Mouse (Mus musculus): ENCODE measurements around the gene Arhgef11. TPM values are rescaled to one million over a fixed set of nuclear protein-coding genes. Genes with fewer than 3 reads are reported as not detected.
"Not testable (repeated sequence)": the region's sequence is repeated elsewhere in the genome, so short reads cannot be mapped to it uniquely, and the experiment has no call there.

Arhgef11 gene
- 18.2 and 20.4 TPM in 2 replicates for polyA plus RNA-seq (2015; fragmentation: Nextera tagmentation; extraction: Ambion mirVana)

DNA sequence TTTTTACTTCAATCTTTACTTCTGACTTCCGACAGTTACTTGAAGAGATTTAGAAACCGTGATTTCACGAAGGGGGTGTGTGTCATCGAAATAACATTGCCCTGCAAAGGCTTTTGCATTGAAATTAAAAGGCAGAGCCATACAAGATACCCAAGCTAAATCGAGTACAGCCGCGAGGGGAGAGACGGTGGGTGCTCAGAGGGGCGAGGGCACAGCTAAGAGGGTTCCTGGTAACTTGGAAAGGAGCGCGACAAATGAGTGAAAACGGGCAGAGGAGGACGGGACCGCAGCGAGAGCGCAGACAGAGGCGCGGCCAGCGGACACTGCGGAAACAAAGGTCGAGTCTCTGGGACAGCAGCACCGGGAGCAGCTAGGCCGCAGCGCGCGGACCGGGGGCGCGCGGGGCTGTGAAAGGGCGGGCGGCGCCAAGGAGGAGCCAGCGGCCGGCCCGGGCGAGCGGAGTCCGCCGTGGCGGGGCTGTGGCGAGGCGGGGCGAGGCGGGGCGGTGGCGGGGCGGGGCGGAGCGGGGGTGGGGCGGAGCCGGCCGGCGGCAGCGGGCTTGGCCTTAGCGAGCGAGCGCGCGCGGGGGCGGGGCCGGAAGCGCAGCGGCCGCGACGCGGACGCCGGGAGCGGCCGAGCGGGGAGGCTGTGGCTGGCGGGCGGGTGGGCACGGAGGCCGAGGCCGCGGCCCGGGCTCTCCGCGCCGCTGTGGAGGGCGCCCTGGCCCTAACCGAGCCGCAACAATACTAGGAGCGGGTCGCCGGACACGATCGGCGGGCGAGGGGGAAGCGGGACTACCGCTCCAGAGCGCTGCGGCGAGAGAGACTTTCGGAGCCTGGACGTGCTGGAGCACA, at the start of gene Arhgef11:
Gene Arhgef11 (plus strand): TSS at position 603 of the 854 bp plus-strand sequence.
- H3K4me3 ChIP-seq, result peak within 1 kb of the TSS; percentile 80
- H3K36me3 ChIP-seq (ENCODE audit: poor library complexity, severe bottlenecking), result no peaks in the 10 kb centered on the region
- H3K4me2 ChIP-seq, result peak within 1 kb of the TSS; percentile 98
- H3K4me1 ChIP-seq, result peaks cover 48% of the 10 kb centered on the region
- H3K27ac ChIP-seq, result peak within 1 kb of the TSS; percentile 87
- H3K27me3 ChIP-seq, result no peaks in the 10 kb centered on the region
- WGBS, result under 1% methylated on average over 74 of the region's 101 CpGs
- H3K9ac ChIP-seq, result peak within 1 kb of the TSS; percentile 94
- H3K9me3 ChIP-seq (replicated peaks), result no peaks in the 10 kb centered on the region
- peak; percentile 94 for ATAC-seq

DNA sequence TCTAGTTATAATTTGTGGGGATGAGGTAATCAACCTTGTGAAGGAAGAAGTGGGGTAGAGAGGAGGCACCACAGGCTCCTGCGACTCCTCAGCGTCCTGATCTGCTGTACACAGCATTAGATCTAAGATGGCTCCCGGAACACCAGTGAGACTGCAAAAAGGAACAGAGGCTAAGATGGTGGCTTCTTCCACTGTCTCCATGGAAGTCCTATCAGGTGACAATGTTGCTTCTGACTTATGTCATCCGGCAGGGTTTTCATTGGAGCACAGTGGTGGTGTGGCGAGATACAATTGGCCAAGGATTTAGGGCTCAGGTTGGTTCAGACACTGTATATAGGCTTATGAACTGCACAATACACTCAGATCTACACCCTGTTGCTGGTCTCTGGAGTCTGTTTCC, 48.7 kb upstream of the Arhgef11 start:
- Histone ChIP-seq H3K27me3 (no peaks in the 10 kb centered on the region), H3K9ac (no peak overlapping the region), H3K4me1 (peaks cover 16% of the 10 kb centered on the region), H3K4me3 (no peak overlapping the region), H3K4me2 (no peak overlapping the region), H3K27ac (no peak overlapping the region), H3K9me3 (replicated peaks) (no peaks in the 10 kb centered on the region), H3K36me3 (ENCODE audit: poor library complexity, severe bottlenecking) (no peaks in the 10 kb centered on the region)
- ATAC-seq, result no peak
- WGBS, result 95% methylated on average over 5 of the region's 5 CpGs

DNA sequence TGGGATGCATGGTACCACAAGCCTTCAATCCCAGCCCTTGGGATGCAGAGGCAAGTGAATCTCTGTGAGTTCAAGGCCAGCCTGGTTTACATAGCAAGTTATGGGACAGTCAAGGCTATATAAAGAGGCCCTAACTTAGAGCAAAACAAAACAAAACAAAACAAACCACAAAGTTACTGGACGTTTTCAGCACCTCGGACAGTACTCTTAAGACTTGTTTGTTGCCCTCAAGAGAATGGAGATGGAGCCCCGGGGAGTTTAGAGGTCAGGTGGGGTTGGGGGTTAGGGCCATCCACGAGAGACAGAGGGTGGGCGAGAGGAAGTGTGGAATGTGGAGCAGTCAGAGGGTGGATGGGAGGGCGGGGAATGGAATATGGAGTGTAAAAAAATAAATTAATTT, 41.6 kb upstream of the Arhgef11 start:
- Histone ChIP-seq H3K36me3 (ENCODE audit: poor library complexity, severe bottlenecking) (no peaks in the 10 kb centered on the region), H3K4me2 (no peak overlapping the region), H3K27me3 (no peaks in the 10 kb centered on the region), H3K9me3 (replicated peaks) (0 out of 2 replicates have a peak, but pooled peaks cover under 1% of the 10 kb centered on the region), H3K27ac (no peak overlapping the region), H3K4me3 (no peak overlapping the region), H3K4me1 (no peaks in the 10 kb centered on the region), H3K9ac (no peak overlapping the region)
- 34% methylated on average over 6 of the region's 6 CpGs for WGBS
- no peak for ATAC-seq

DNA sequence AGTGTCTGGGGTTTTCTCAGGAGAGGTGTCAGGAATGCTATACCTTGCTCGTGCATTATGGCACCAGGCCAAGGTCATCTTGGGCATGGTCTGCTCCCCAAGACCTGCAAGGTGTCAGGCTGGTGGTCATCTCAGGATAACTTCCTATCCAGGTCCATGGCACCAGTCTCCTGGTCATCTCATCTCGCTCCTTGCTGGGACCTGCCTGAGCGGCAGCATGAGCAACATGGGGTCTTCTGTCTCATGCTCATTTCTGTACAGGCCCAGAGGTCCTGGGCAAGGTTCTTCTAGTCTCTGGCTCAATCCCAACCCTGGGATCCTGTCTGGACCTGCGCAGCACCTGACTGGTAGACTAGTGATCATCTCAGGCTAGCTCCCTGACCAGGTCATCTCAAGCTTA, 35.1 kb upstream of the Arhgef11 start:
- Histone ChIP-seq H3K4me1 (no peaks in the 10 kb centered on the region), H3K36me3 (ENCODE audit: poor library complexity, severe bottlenecking) (no peaks in the 10 kb centered on the region), H3K9ac (no peak overlapping the region), H3K4me2 (no peak overlapping the region), H3K9me3 (replicated peaks) (0 out of 2 replicates have a peak, but pooled peaks cover 6% of the 10 kb centered on the region), H3K4me3 (no peak overlapping the region), H3K27me3 (no peaks in the 10 kb centered on the region), H3K27ac (no peak overlapping the region)
- WGBS, result 89% methylated on average over 4 of the region's 4 CpGs
- no peak for ATAC-seq

DNA sequence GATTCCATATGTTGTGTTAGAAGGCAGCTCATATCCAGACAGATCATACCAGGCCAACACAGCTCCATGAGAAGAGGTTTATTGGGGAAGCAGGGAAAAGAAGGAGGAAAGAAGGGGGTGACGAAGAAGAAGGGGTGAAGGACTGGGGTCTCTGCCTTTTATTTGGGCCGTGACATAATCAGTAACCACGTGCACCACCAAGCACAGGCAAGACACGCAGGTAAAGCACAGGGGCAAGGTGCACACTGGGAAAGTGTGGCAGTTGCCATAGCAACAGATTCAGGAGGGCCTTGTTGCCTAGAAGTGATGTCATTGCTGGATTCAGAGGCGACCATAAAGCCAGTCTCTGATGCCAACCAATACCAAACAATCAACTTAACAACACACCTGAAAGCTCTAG, 23.6 kb upstream of the Arhgef11 start:
- no peaks in the 10 kb centered on the region; the same call in 1 of the 2 replicates for H3K9me3 ChIP-seq (replicated peaks)
- ATAC-seq, result no peak
- H3K36me3 ChIP-seq (ENCODE audit: poor library complexity, severe bottlenecking), result no peaks in the 10 kb centered on the region
- H3K4me1 ChIP-seq, result no peaks in the 10 kb centered on the region
- no peaks in the 10 kb centered on the region for H3K27me3 ChIP-seq
- no peak overlapping the region for H3K4me2 ChIP-seq
- WGBS, result 69% methylated on average over 5 of the region's 5 CpGs
- H3K9ac ChIP-seq, result no peak overlapping the region
- H3K27ac ChIP-seq, result no peak overlapping the region
- no peak overlapping the region for H3K4me3 ChIP-seq

DNA sequence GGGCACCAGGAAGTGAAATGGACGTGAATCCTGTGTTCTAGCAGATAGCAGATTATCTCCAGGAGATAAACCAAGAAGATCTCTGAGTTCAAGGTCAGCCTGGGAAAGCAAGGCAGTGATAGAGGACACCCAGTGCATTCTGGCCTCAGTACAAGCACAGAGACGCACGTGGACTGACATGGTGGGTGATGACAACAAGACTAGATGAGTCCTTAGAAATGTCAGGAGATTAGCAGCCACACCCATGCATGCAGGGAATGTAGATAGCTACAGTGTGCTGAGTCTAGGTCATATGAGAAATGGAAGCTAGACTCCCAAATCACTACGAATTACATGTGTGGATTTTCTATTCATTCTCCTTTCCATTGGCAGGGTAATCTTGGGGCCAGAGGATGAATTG, 22.0 kb upstream of the Arhgef11 start:
- H3K27me3 ChIP-seq, ATAC-seq: not testable (repeated sequence)
- WGBS, result 79% methylated on average over 4 of the region's 4 CpGs

DNA sequence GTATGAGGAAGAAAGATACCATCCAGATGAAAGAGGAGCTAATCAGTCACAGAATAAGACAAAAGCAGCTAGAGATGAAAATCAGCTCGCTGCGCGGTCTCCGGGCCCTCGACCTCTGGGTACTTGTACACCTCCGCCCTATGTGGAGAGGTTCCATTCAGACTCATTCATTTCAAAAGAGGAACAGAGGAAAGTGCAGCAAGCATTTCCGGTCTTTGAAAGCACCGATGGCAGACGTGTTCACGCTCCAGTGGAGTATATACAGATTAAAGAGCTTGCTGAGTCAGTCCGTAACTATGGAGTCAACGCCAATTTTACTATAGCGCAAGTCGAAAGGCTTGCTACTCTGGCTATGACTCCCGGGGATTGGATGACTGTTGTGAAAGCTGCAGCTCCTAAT, 16.3 kb upstream of the Arhgef11 start:
- ATAC-seq, H3K4me3 ChIP-seq: not testable (repeated sequence)
- 93% methylated on average over 15 of the region's 15 CpGs for WGBS

More for the DNA sequence above, 22.0 kb upstream of the Arhgef11 start:
- peaks cover 13% of the 10 kb centered on the region for H3K9me3 ChIP-seq (replicated peaks)
- H3K36me3 ChIP-seq (ENCODE audit: poor library complexity, severe bottlenecking); H3K4me3 ChIP-seq; H3K4me1 ChIP-seq; H3K27ac ChIP-seq; H3K4me2 ChIP-seq; H3K9ac ChIP-seq: not testable (repeated sequence)

DNA sequence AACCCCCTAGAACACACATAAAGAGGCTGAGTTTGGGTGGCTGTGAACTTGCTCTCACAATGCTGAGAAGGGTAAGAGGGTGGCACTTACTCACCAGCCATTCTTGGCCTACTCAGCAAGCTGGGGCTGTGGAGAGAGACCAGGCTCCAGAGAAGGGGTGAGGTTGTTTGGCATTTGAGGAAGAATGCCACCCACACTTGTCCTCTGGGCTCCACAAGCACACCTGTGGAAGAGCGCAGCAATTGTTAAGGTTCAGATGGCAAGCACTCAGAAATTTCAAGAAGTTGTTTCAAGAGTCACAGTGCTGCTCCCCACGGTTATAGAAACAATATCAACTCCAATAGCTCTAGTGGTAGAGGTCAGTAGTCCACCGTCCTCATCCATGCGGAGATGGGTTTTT, 1.0 kb upstream of the Arhgef11 start:
- peak overlapping the region; percentile 98 for H3K4me2 ChIP-seq
- no peak overlapping the region for H3K27ac ChIP-seq
- H3K36me3 ChIP-seq (ENCODE audit: poor library complexity, severe bottlenecking), result no peaks in the 10 kb centered on the region
- WGBS, result 64% methylated on average over 4 of the region's 4 CpGs
- peaks cover 39% of the 10 kb centered on the region for H3K4me1 ChIP-seq
- no peaks in the 10 kb centered on the region for H3K27me3 ChIP-seq
- 0 out of 2 replicates have a peak overlapping the region, but pooled peaks have one; percentile 80 for H3K4me3 ChIP-seq
- no peaks in the 10 kb centered on the region for H3K9me3 ChIP-seq (replicated peaks)
- H3K9ac ChIP-seq, result peak overlapping the region; percentile 94
- no peak for ATAC-seq

More for the DNA sequence above, 16.3 kb upstream of the Arhgef11 start:
- H3K4me1 ChIP-seq; H3K4me2 ChIP-seq; H3K9ac ChIP-seq; H3K27ac ChIP-seq; H3K27me3 ChIP-seq; H3K36me3 ChIP-seq (ENCODE audit: poor library complexity, severe bottlenecking): not testable (repeated sequence)
- peaks cover 45% of the 10 kb centered on the region for H3K9me3 ChIP-seq (replicated peaks)

DNA sequence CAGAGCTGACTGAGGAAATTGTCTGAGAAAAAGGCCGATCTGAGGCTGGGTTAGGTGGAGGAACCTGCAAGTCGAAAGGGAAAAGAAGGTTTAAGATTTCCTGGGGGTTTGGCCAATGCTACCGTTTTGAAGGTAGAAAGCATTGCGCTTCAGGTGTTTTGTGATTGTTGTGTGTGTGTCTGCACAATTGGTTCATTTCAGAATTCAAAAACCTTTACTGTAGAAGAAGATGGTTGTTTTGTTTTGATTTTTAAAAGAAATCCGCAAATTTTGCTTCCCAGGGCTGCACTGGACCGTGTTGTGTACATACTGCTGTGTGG, 412 bp downstream of the Arhgef11 start:
- Histone ChIP-seq H3K9ac (peak overlapping the region; percentile 94), H3K27me3 (no peaks in the 10 kb centered on the region), H3K27ac (peak overlapping the region; percentile 87), H3K4me3 (peak overlapping the region; percentile 80), H3K9me3 (replicated peaks) (no peaks in the 10 kb centered on the region), H3K4me2 (peak overlapping the region; percentile 98), H3K36me3 (ENCODE audit: poor library complexity, severe bottlenecking) (0 out of 2 replicates have a peak, but pooled peaks cover 2% of the 10 kb centered on the region), H3K4me1 (peaks cover 54% of the 10 kb centered on the region)
- WGBS, result under 1% methylated on average over 6 of the region's 6 CpGs
- ATAC-seq, result no peak

DNA sequence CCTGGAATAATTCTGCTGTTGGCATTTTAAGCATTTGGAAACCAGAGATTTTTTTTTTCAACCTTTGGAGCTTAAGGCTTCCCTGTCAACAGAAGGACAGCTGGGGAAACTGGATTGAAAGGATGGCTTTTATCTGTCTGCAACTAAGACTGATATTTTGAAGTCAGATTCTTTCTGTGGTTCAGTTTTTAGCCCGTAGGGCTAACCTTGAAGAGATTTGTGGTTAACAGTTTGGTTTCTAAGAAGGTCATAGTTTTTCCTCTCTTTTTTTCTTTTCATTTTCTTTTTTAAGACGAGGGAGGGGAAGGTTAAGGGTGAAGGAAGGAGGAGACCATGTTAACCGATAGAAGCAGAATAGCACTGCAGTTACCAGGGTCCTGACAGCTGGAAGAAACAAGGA, 881 bp downstream of the Arhgef11 start:
- peaks cover 55% of the 10 kb centered on the region for H3K4me1 ChIP-seq
- H3K4me2 ChIP-seq, result peak overlapping the region; percentile 98
- H3K9me3 ChIP-seq (replicated peaks), result no peaks in the 10 kb centered on the region
- no peak for ATAC-seq
- 3% methylated on average over 3 of the region's 3 CpGs for WGBS
- 0 out of 2 replicates have a peak, but pooled peaks cover 2% of the 10 kb centered on the region for H3K36me3 ChIP-seq (ENCODE audit: poor library complexity, severe bottlenecking)
- peak overlapping the region; percentile 80 for H3K4me3 ChIP-seq
- no peaks in the 10 kb centered on the region for H3K27me3 ChIP-seq
- peak overlapping the region; percentile 94 for H3K9ac ChIP-seq
- H3K27ac ChIP-seq, result no peak overlapping the region; the same call in 1 of the 2 replicates

DNA sequence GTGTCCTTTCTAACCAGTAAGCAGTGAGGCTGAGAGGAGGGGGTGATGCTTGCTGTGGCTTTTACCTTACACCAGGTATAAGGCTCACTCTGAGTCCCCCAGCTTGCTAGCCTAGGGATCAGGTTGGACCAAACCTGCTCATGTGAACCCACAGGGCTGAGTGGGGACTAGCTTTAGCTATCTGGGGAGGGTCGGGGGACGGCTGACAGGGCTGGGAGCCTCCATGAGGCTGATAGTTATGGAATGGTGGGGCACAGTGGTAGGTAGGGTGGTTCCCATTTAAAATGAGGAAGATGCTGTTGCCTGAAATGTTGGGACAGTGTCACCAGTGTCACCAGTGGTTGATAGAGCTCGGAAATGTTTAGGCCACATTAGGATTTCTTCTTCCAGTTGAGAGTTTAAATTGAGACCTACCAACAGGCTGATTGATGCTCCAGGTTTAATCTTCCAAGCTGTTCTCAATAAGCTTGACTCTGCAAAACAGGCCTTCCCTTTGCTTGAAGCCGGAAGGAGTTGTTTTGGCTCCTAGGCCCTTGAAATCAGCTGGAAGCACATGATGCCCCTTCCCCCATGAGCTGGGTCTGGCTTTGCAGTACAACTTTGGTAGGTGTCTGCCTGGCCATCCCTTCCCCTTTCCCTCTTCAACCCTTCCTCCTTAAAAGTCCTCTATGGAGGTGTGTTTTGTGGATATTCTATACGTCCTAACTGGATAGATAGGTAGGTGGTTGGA, 1.8 kb downstream of the Arhgef11 start:
- Histone ChIP-seq H3K4me3 (peak overlapping the region; percentile 80), H3K27me3 (no peaks in the 10 kb centered on the region), H3K9ac (peak overlapping the region; percentile 94), H3K36me3 (ENCODE audit: poor library complexity, severe bottlenecking) (0 out of 2 replicates have a peak, but pooled peaks cover 2% of the 10 kb centered on the region), H3K9me3 (replicated peaks) (no peaks in the 10 kb centered on the region), H3K4me1 (peaks cover 55% of the 10 kb centered on the region), H3K27ac (no peak overlapping the region), H3K4me2 (peak overlapping the region; percentile 98)
- WGBS, result 52% methylated on average over 5 of the region's 5 CpGs
- no peak for ATAC-seq

Measured in forebrain, embryonic 13.5 days (tissue).